Mouse (Mus musculus): Measurements from ENCODE around the gene Adgrd1. TPM values are rescaled to one million over a fixed set of nuclear protein-coding genes. Genes with fewer than 3 reads are reported as not detected.

The Adgrd1 gene
- polyA plus RNA-seq, 1 experiment, result 0.48 TPM

- Histone ChIP-seq H3K79me2 (ENCODE audit: control insufficient read depth, insufficient read depth) (no peaks in the 10 kb centered on the region), H3ac (ENCODE audit: control insufficient read depth, insufficient read length) (no peak overlapping the region), H3K4me2 (ENCODE audit: low read depth) (peak overlapping the region; percentile 48), H3K36me3 (ENCODE audit: control insufficient read depth, insufficient read depth) (no peaks in the 10 kb centered on the region), H3K4me3 (no peak overlapping the region), H3K27me3 (ENCODE audit: control insufficient read depth, insufficient read depth, insufficient read length) (no peaks in the 10 kb centered on the region)
- TF ChIP-seq USF1 (IDR thresholded peaks at IDR 0.05; ENCODE audit: low read depth), result no peak
- no peak for TF ChIP-seq REST (IDR thresholded peaks at IDR 0.05; ENCODE audit: insufficient read depth, insufficient read length)
- TF ChIP-seq POLR2AphosphoS2 (IDR thresholded peaks at IDR 0.05; ENCODE audit: insufficient read length, low read depth), result no peak
- TF ChIP-seq TCF3 (IDR thresholded peaks at IDR 0.05; ENCODE audit: insufficient read length, low read depth), result no peak
- TF ChIP-seq MAX (IDR thresholded peaks at IDR 0.05; ENCODE audit: low read depth), result no peak
- TF ChIP-seq E2F4 (IDR thresholded peaks at IDR 0.05; ENCODE audit: insufficient read depth), result no peak
- no peak for TF ChIP-seq SRF (IDR thresholded peaks at IDR 0.05; ENCODE audit: control insufficient read depth, insufficient read length, low read depth)
- TF ChIP-seq CEBPB (IDR thresholded peaks at IDR 0.05; ENCODE audit: insufficient read depth, poor library complexity, severe bottlenecking), result no peak
- TF ChIP-seq TCF12 (IDR thresholded peaks at IDR 0.05; ENCODE audit: insufficient read depth, poor library complexity, severe bottlenecking), result no peak
- no peak for TF ChIP-seq POLR2A (IDR thresholded peaks at IDR 0.05; ENCODE audit: insufficient read length, low read depth)
- no peak for TF ChIP-seq MYOD1 (IDR thresholded peaks at IDR 0.05; ENCODE audit: control insufficient read depth in 1 of 3, insufficient read length in 2 of 3, low read depth in 2 of 3)
- no peak for TF ChIP-seq MYOG (IDR thresholded peaks at IDR 0.05; ENCODE audit: control insufficient read depth in 1 of 3, insufficient read depth in 1 of 3, insufficient read length in 2 of 3, low read depth in 2 of 3)
Measured at GRCm38 (mm10) chr5:129065301-129065700, 31.2 kb upstream of the Adgrd1 start.

GRCm38 (mm10) chr5:129065946-129066345, 30.6 kb upstream of the Adgrd1 start:
- Histone ChIP-seq H3K36me3 (ENCODE audit: control insufficient read depth, insufficient read depth) (no peaks in the 10 kb centered on the region), H3K4me3 (no peak overlapping the region), H3K27me3 (ENCODE audit: control insufficient read depth, insufficient read depth, insufficient read length) (peaks cover 6% of the 10 kb centered on the region), H3ac (ENCODE audit: control insufficient read depth, insufficient read length) (no peak overlapping the region), H3K79me2 (ENCODE audit: control insufficient read depth, insufficient read depth) (no peaks in the 10 kb centered on the region), H3K4me2 (ENCODE audit: low read depth) (peak overlapping the region; percentile 48)
- TF ChIP-seq USF1 (IDR thresholded peaks at IDR 0.05; ENCODE audit: low read depth), result no peak
- TF ChIP-seq CEBPB (IDR thresholded peaks at IDR 0.05; ENCODE audit: insufficient read depth, poor library complexity, severe bottlenecking), result 0 out of 2 replicates have a peak, but pooled peaks have one; percentile 59
- no peak for TF ChIP-seq TCF12 (IDR thresholded peaks at IDR 0.05; ENCODE audit: insufficient read depth, poor library complexity, severe bottlenecking)

- Histone ChIP-seq H3K27me3 (ENCODE audit: control insufficient read depth, insufficient read depth, insufficient read length) (peaks cover 7% of the 10 kb centered on the region), H3K4me3 (no peak overlapping the region), H3ac (ENCODE audit: control insufficient read depth, insufficient read length) (no peak overlapping the region), H3K4me2 (ENCODE audit: low read depth) (no peak overlapping the region), H3K79me2 (ENCODE audit: control insufficient read depth, insufficient read depth) (no peaks in the 10 kb centered on the region), H3K36me3 (ENCODE audit: control insufficient read depth, insufficient read depth) (no peaks in the 10 kb centered on the region)
- TF ChIP-seq POLR2A (IDR thresholded peaks at IDR 0.05; ENCODE audit: insufficient read length, low read depth) (no peak), MYOD1 (IDR thresholded peaks at IDR 0.05; ENCODE audit: control insufficient read depth in 1 of 3, insufficient read length in 2 of 3, low read depth in 2 of 3) (no peak), POLR2AphosphoS2 (IDR thresholded peaks at IDR 0.05; ENCODE audit: insufficient read length, low read depth) (no peak), MAX (IDR thresholded peaks at IDR 0.05; ENCODE audit: low read depth) (no peak), REST (IDR thresholded peaks at IDR 0.05; ENCODE audit: insufficient read depth, insufficient read length) (no peak), TCF3 (IDR thresholded peaks at IDR 0.05; ENCODE audit: insufficient read length, low read depth) (no peak), CEBPB (IDR thresholded peaks at IDR 0.05; ENCODE audit: insufficient read depth, poor library complexity, severe bottlenecking) (no peak), SRF (IDR thresholded peaks at IDR 0.05; ENCODE audit: control insufficient read depth, insufficient read length, low read depth) (no peak), MYOG (IDR thresholded peaks at IDR 0.05; ENCODE audit: control insufficient read depth in 1 of 3, insufficient read depth in 1 of 3, insufficient read length in 2 of 3, low read depth in 2 of 3) (no peak), TCF12 (IDR thresholded peaks at IDR 0.05; ENCODE audit: insufficient read depth, poor library complexity, severe bottlenecking) (no peak), USF1 (IDR thresholded peaks at IDR 0.05; ENCODE audit: low read depth) (no peak), E2F4 (IDR thresholded peaks at IDR 0.05; ENCODE audit: insufficient read depth) (no peak)
Measured at GRCm38 (mm10) chr5:129066541-129067230, 29.9 kb upstream of the Adgrd1 start.

- TF ChIP-seq USF1 (IDR thresholded peaks at IDR 0.05; ENCODE audit: low read depth) (no peak), POLR2AphosphoS2 (IDR thresholded peaks at IDR 0.05; ENCODE audit: insufficient read length, low read depth) (no peak), MYOG (IDR thresholded peaks at IDR 0.05; ENCODE audit: control insufficient read depth in 1 of 3, insufficient read depth in 1 of 3, insufficient read length in 2 of 3, low read depth in 2 of 3) (no peak), REST (IDR thresholded peaks at IDR 0.05; ENCODE audit: insufficient read depth, insufficient read length) (no peak), E2F4 (IDR thresholded peaks at IDR 0.05; ENCODE audit: insufficient read depth) (no peak), POLR2A (IDR thresholded peaks at IDR 0.05; ENCODE audit: insufficient read length, low read depth) (no peak), MYOD1 (IDR thresholded peaks at IDR 0.05; ENCODE audit: control insufficient read depth in 1 of 3, insufficient read length in 2 of 3, low read depth in 2 of 3) (no peak), TCF12 (IDR thresholded peaks at IDR 0.05; ENCODE audit: insufficient read depth, poor library complexity, severe bottlenecking) (no peak), TCF3 (IDR thresholded peaks at IDR 0.05; ENCODE audit: insufficient read length, low read depth) (no peak), MAX (IDR thresholded peaks at IDR 0.05; ENCODE audit: low read depth) (no peak), CEBPB (IDR thresholded peaks at IDR 0.05; ENCODE audit: insufficient read depth, poor library complexity, severe bottlenecking) (no peak), SRF (IDR thresholded peaks at IDR 0.05; ENCODE audit: control insufficient read depth, insufficient read length, low read depth) (no peak)
Measured at GRCm38 (mm10) chr5:129067231-129067834, 29.2 kb upstream of the Adgrd1 start.

More at GRCm38 (mm10) chr5:129067231-129067834, 29.2 kb upstream of the Adgrd1 start:
- Histone ChIP-seq H3K79me2 (ENCODE audit: control insufficient read depth, insufficient read depth) (no peaks in the 10 kb centered on the region), H3K36me3 (ENCODE audit: control insufficient read depth, insufficient read depth) (no peaks in the 10 kb centered on the region), H3K27me3 (ENCODE audit: control insufficient read depth, insufficient read depth, insufficient read length) (peaks cover 7% of the 10 kb centered on the region), H3K4me2 (ENCODE audit: low read depth) (no peak overlapping the region), H3K4me3 (no peak overlapping the region), H3ac (ENCODE audit: control insufficient read depth, insufficient read length) (no peak overlapping the region)
